Mouse (Mus musculus): ENCODE data around the gene Dnah10.

DNA sequence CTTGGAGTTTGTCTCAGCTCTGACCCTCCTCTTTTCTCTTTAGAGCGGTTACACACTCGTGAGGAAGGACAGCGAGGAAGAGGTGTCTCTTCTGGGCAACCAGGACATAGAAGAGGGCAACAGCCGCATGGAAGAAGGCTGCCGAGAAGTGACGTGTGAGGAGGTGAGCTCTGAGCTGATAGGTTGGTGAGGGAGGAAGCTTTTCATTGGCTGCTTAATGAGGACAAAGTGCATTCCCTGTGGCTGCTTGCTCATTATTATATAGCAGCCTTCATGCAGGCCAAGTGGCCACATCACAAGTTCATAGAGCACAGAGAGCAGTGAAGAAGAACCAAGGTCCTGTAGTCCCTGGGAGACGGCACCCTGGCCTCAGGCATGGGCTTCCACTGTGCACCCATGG, 6.5 kb upstream of the Dnah10 start:
- TF ChIP-seq CTCF (IDR thresholded peaks at IDR 0.05; ENCODE audit: borderline replicate concordance, insufficient read depth, low read length) (no peak), POLR2A (IDR thresholded peaks at IDR 0.05; ENCODE audit: low read depth, low read length) (no peak)
